Mouse (Mus musculus) heart, adult 2 months (tissue): ENCODE measurements around the gene Gmppa.

ENCODE experiments used
- CTCF ChIP-seq: fragments of 200-600 bp; IDR thresholded peaks from 2 replicates; pipeline ENCODE4 v1.8.1; 2022; ENCODE audit warnings: antibody characterized with exemption, mild to moderate bottlenecking, moderate library complexity
- EP300 ChIP-seq: fragments of 200-500 bp; IDR thresholded peaks from 2 replicates; pipeline ENCODE4 v1.6.1; 2011; ENCODE audit warnings: low read depth, low read length, control low read depth; ENCODE audit not compliant: insufficient read depth
- POLR2A ChIP-seq: fragments of 200-500 bp; IDR thresholded peaks from 2 replicates; pipeline ENCODE4 v1.6.1; 2011; ENCODE audit warnings: mild to moderate bottlenecking, low read depth, low read length, control low read depth; ENCODE audit not compliant: insufficient read depth

GRCm38 (mm10) chr1:75486561-75486960, 50.8 kb downstream of the Gmppa start:
- TF ChIP-seq CTCF (no peak), POLR2A (no peak), EP300 (no peak)
